Mouse (Mus musculus) adrenal gland, postnatal 0 days (tissue): ENCODE measurements around the gene Tamm41. TPM values are rescaled to one million over a fixed set of nuclear protein-coding genes. Genes with fewer than 3 reads are reported as not detected.

Source experiments
- polyA plus RNA-seq: library from polyadenylated mRNA; unstranded; fragments of >200 nt; fragmentation: Nextera tagmentation; extraction: Ambion mirVana; gene quantifications from 2 replicates; pipeline ENCODE4 v1.2.1, GENCODE M21; 2015

The Tamm41 gene
- polyA plus RNA-seq = 22.0 and 34.1 TPM in 2 replicates

GRCm38 (mm10) chr6:115037103-115038094 lies at the start of gene Tamm41:
Gene Tamm41 (minus strand): TSS chr6:115037876.

GRCm38 (mm10) chr6:114969213-114970120 lies 68.2 kb downstream of the Tamm41 start, which contains the start of gene Vgll4:
Gene Vgll4 (minus strand): TSS chr6:114969994.

Other genes starting within 250 kb of the Tamm41 start
- gene Vgll4, start 67.9 kb downstream of the Tamm41 start, polyA plus RNA-seq = 38.6 and 42.5 TPM in 2 replicates
- 25.4 and 74.6 TPM in 2 replicates for gene Syn2, start 97.0 kb upstream of the Tamm41 start, polyA plus RNA-seq
- not detected in 2 replicates for gene Gm17482, start 189.5 kb upstream of the Tamm41 start, polyA plus RNA-seq
- gene Timp4, start 214.3 kb upstream of the Tamm41 start, polyA plus RNA-seq = 0.66 and 1.1 TPM in 2 replicates